16 mouse cellular contexts compared by ENCODE assay signal in genomic region chr8:90121935-90122334, GRCm38 (mm10).
"Had no signal": no experiment of that assay in that cellular context is flagged by ENCODE, and none has a peak within 500 bp of the region (broad histone marks: within the 10 kb centered on the region; RNA-seq: fewer than 3 reads in every experiment).

No protein-coding gene starts in this region.

- H3K4me2 ChIP-seq: lung, embryonic 14.5 days; midbrain, embryonic 12.5 days; neural tube, embryonic 13.5 days; neural tube, embryonic 15.5 days had no signal

- H3K36me3 ChIP-seq: midbrain, embryonic 10.5 days; midbrain, embryonic 12.5 days; neural tube, embryonic 13.5 days; neural tube, embryonic 15.5 days had no signal

- DNase-seq: lung, adult 18-20 months; lung, embryonic 14.5 days; lung, postnatal 10 days; lung, postnatal 4 days; right cerebral cortex, adult 18-20 months; right cerebral cortex, postnatal 25 days; right cerebral cortex, postnatal 4 days; spleen, adult 18-20 months; thymus, adult 18-20 months; thymus, postnatal 14 days; thymus, postnatal 36 days had no signal

- H3K27me3 ChIP-seq: midbrain, embryonic 12.5 days; neural tube, embryonic 13.5 days; neural tube, embryonic 15.5 days had no signal

- H3K4me3 ChIP-seq: midbrain, embryonic 10.5 days; midbrain, embryonic 12.5 days; neural tube, embryonic 13.5 days; neural tube, embryonic 15.5 days had no signal

- ATAC-seq: midbrain, embryonic 16.5 days had no signal
